Mouse (Mus musculus): ENCODE data around the gene Zcchc7. TPM values are rescaled to one million over a fixed set of nuclear protein-coding genes. Genes with fewer than 3 reads are reported as not detected.

The Zcchc7 gene
- polyA plus RNA-seq, 1 experiment from 2014 or later = 36.4 TPM

DNA sequence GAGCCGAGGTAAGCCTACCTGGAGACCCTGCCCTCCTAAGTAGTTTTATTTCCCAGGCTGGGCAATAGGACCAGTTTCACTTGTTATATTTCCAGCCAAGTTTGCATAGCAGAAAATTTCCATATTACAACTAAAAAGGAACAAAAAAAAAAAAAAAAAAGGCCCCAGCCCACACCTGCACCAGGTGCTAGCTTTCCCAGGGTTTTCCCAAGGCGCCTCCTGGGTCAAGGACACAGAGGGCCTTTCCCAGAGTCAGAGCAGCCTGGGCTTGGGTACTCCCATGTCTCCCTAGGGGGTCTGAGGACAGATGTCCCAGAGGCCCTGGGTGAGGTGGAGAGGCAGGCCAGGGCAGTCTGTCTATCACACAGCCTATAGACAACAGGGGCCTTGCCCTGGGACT is 209.5 kb downstream of the Zcchc7 start:
- H3K4me1 ChIP-seq (replicated peaks; ENCODE audit: control insufficient read depth, insufficient read depth) = no peaks in the 10 kb centered on the region
- no peaks in the 10 kb centered on the region for H3K9me3 ChIP-seq (ENCODE audit: control insufficient read depth, low read length)
- H3K27me3 ChIP-seq (ENCODE audit: control insufficient read depth, insufficient read depth, low read length) = no peaks in the 10 kb centered on the region
- ATAC-seq (ENCODE audit: low FRiP score, low TSS enrichment) (no peak), DNase-seq (ENCODE audit: low spot score) (no peak)
- no peak overlapping the region for H3K27ac ChIP-seq (replicated peaks)
- no peak overlapping the region for H3K4me3 ChIP-seq (ENCODE audit: low read depth, low read length)
- 88% methylated on average over 2 of the region's 2 CpGs for WGBS
- no peaks in the 10 kb centered on the region for H3K36me3 ChIP-seq (ENCODE audit: control insufficient read depth, insufficient read depth, low read length)
- H3K9ac ChIP-seq (ENCODE audit: low read length) = no peak overlapping the region
- TF ChIP-seq CTCF (IDR thresholded peaks at IDR 0.05; ENCODE audit: low read depth) (no peak), EP300 (optimal IDR thresholded peaks at IDR 0.05) (no peak)
- no peak overlapping the region for H3K4me2 ChIP-seq (replicated peaks; ENCODE audit: low read depth)

GRCm38 (mm10) chr4:44965736-44966135 is 210.1 kb downstream of the Zcchc7 start:
- no peak for ATAC-seq (ENCODE audit: low FRiP score, low TSS enrichment)
- no peak for DNase-seq (ENCODE audit: low spot score)
- no peak for TF ChIP-seq EP300 (optimal IDR thresholded peaks at IDR 0.05)
- TF ChIP-seq CTCF (IDR thresholded peaks at IDR 0.05; ENCODE audit: low read depth) = no peak
- 68% methylated on average over 3 of the region's 3 CpGs for WGBS
- Histone ChIP-seq H3K9me3 (ENCODE audit: control insufficient read depth, low read length) (no peaks in the 10 kb centered on the region), H3K36me3 (ENCODE audit: control insufficient read depth, insufficient read depth, low read length) (no peaks in the 10 kb centered on the region), H3K27me3 (ENCODE audit: control insufficient read depth, insufficient read depth, low read length) (no peaks in the 10 kb centered on the region), H3K27ac (replicated peaks) (no peak overlapping the region), H3K4me1 (replicated peaks; ENCODE audit: control insufficient read depth, insufficient read depth) (no peaks in the 10 kb centered on the region), H3K9ac (ENCODE audit: low read length) (no peak overlapping the region), H3K4me3 (ENCODE audit: low read depth, low read length) (no peak overlapping the region), H3K4me2 (replicated peaks; ENCODE audit: low read depth) (no peak overlapping the region)

- Histone ChIP-seq H3K4me2 (replicated peaks; ENCODE audit: low read depth) (no peak overlapping the region), H3K9me3 (ENCODE audit: control insufficient read depth, low read length) (no peaks in the 10 kb centered on the region), H3K4me3 (ENCODE audit: low read depth, low read length) (no peak overlapping the region), H3K4me1 (replicated peaks; ENCODE audit: control insufficient read depth, insufficient read depth) (no peaks in the 10 kb centered on the region), H3K27ac (replicated peaks) (no peak overlapping the region), H3K36me3 (ENCODE audit: control insufficient read depth, insufficient read depth, low read length) (no peaks in the 10 kb centered on the region), H3K27me3 (ENCODE audit: control insufficient read depth, insufficient read depth, low read length) (no peaks in the 10 kb centered on the region), H3K9ac (ENCODE audit: low read length) (no peak overlapping the region)
- ATAC-seq (ENCODE audit: low FRiP score, low TSS enrichment) (no peak), DNase-seq (ENCODE audit: low spot score) (no peak)
- TF ChIP-seq CTCF (IDR thresholded peaks at IDR 0.05; ENCODE audit: low read depth) = no peak
- no peak for TF ChIP-seq EP300 (optimal IDR thresholded peaks at IDR 0.05)
- 87% methylated on average over 8 of the region's 8 CpGs for WGBS
Measured at GRCm38 (mm10) chr4:44967402-44967801, 211.7 kb downstream of the Zcchc7 start.

GRCm38 (mm10) chr4:44970056-44970455 is 214.4 kb downstream of the Zcchc7 start:
- Histone ChIP-seq H3K27ac (replicated peaks) (no peak overlapping the region), H3K9ac (ENCODE audit: low read length) (no peak overlapping the region), H3K27me3 (ENCODE audit: control insufficient read depth, insufficient read depth, low read length) (no peaks in the 10 kb centered on the region), H3K4me3 (ENCODE audit: low read depth, low read length) (no peak overlapping the region), H3K36me3 (ENCODE audit: control insufficient read depth, insufficient read depth, low read length) (no peaks in the 10 kb centered on the region), H3K4me1 (replicated peaks; ENCODE audit: control insufficient read depth, insufficient read depth) (no peaks in the 10 kb centered on the region), H3K4me2 (replicated peaks; ENCODE audit: low read depth) (no peak overlapping the region), H3K9me3 (ENCODE audit: control insufficient read depth, low read length) (no peaks in the 10 kb centered on the region)
- WGBS = 92% methylated on average over 7 of the region's 7 CpGs
- ATAC-seq (ENCODE audit: low FRiP score, low TSS enrichment) (no peak), DNase-seq (ENCODE audit: low spot score) (no peak)
- TF ChIP-seq CTCF (IDR thresholded peaks at IDR 0.05; ENCODE audit: low read depth) (no peak), EP300 (optimal IDR thresholded peaks at IDR 0.05) (no peak)

GRCm38 (mm10) chr4:44970612-44971110 is 215.0 kb downstream of the Zcchc7 start:
- peak; percentile 61 for DNase-seq (ENCODE audit: low spot score)
- H3K9me3 ChIP-seq (ENCODE audit: control insufficient read depth, low read length) = no peaks in the 10 kb centered on the region
- WGBS = 22% methylated on average over 10 of the region's 10 CpGs
- H3K4me2 ChIP-seq (replicated peaks; ENCODE audit: low read depth) = no peak overlapping the region
- H3K36me3 ChIP-seq (ENCODE audit: control insufficient read depth, insufficient read depth, low read length) = no peaks in the 10 kb centered on the region
- 0 out of 2 replicates have a peak, but pooled peaks have one; percentile 18 for ATAC-seq (ENCODE audit: low FRiP score, low TSS enrichment)
- H3K9ac ChIP-seq (ENCODE audit: low read length) = no peak overlapping the region
- H3K4me1 ChIP-seq (replicated peaks; ENCODE audit: control insufficient read depth, insufficient read depth) = no peaks in the 10 kb centered on the region
- no peak for TF ChIP-seq EP300 (optimal IDR thresholded peaks at IDR 0.05)
- TF ChIP-seq CTCF (IDR thresholded peaks at IDR 0.05; ENCODE audit: low read depth) = peak; percentile 90
- no peak overlapping the region for H3K4me3 ChIP-seq (ENCODE audit: low read depth, low read length)
- no peak overlapping the region for H3K27ac ChIP-seq (replicated peaks)
- H3K27me3 ChIP-seq (ENCODE audit: control insufficient read depth, insufficient read depth, low read length) = no peaks in the 10 kb centered on the region

- WGBS = 10% methylated on average over 9 of the region's 9 CpGs
Measured at GRCm38 (mm10) chr4:44973450-44973849, 217.8 kb downstream of the Zcchc7 start.

More at GRCm38 (mm10) chr4:44973450-44973849, 217.8 kb downstream of the Zcchc7 start:
- DNase-seq (ENCODE audit: low spot score) (peak; percentile 92), ATAC-seq (ENCODE audit: low FRiP score, low TSS enrichment) (peak; percentile 84)
- Histone ChIP-seq H3K9ac (ENCODE audit: low read length) (no peak overlapping the region), H3K4me3 (ENCODE audit: low read depth, low read length) (peak overlapping the region; percentile 10; the same call in 1 of the 2 replicates), H3K36me3 (ENCODE audit: control insufficient read depth, insufficient read depth, low read length) (no peaks in the 10 kb centered on the region), H3K4me2 (replicated peaks; ENCODE audit: low read depth) (peak overlapping the region; percentile 47), H3K4me1 (replicated peaks; ENCODE audit: control insufficient read depth, insufficient read depth) (no peaks in the 10 kb centered on the region), H3K27me3 (ENCODE audit: control insufficient read depth, insufficient read depth, low read length) (no peaks in the 10 kb centered on the region), H3K27ac (replicated peaks) (no peak overlapping the region), H3K9me3 (ENCODE audit: control insufficient read depth, low read length) (no peaks in the 10 kb centered on the region)
- peak; percentile 99 for TF ChIP-seq CTCF (IDR thresholded peaks at IDR 0.05; ENCODE audit: low read depth)
- TF ChIP-seq EP300 (optimal IDR thresholded peaks at IDR 0.05) = no peak

Data from stomach, postnatal 0 days (tissue).